Mouse (Mus musculus) liver, embryonic 14.5 days (tissue): ENCODE measurements at regions not wholly inside any gene's neighbourhood (a gene's known extent, or its start where the extent isn't known, plus 50 kb on each side); places are given as distances from the start of the nearest gene placed in this dataset.

Experiments
- ATAC-seq: fragments of 200-750 bp; cut with Nextera tagmentation; 2 replicates; pipeline ENCODE4 v1.8.0; 2017; ENCODE audit warnings: moderate number of reproducible peaks, mild to moderate bottlenecking, moderate library complexity; ENCODE audit not compliant: insufficient read depth
- DNase-seq, 3 experiments: peaks; one replicate each; pipeline ENCODE4 v3.0.0-alpha.2; 2012 to 2013; ENCODE audit warnings: low read depth in 3 of 3, low spot score in 3 of 3
- H3K27ac ChIP-seq: fragments of 300-500 bp; sonication (generic); 2 replicates; pipeline ENCODE4 v1.5.1; 2014; ENCODE audit warnings: moderate library complexity, mild to moderate bottlenecking, control low read depth, inconsistent platforms
- H3K27me3 ChIP-seq: fragments of 300-500 bp; sonication (generic); 2 replicates; pipeline ENCODE4 v1.6.1; 2014; ENCODE audit warnings: mild to moderate bottlenecking, low read length, moderate library complexity; ENCODE audit not compliant: control insufficient read depth, insufficient read depth
- H3K36me3 ChIP-seq: fragments of 300-500 bp; sonication (generic); replicated peaks from 2 replicates; pipeline ENCODE4 v1.6.1; 2014; ENCODE audit warnings: low read depth; ENCODE audit not compliant: control insufficient read depth, insufficient read depth
- H3K4me1 ChIP-seq, 2 experiments: fragments of 200-500 bp in 1 of 2; fragments of 300-500 bp in 1 of 2; sonication (generic) in 1 of 2; replicated peaks; 2 replicates each; pipeline ENCODE4 v1.6.1; 2012 to 2014; ENCODE audit warnings: antibody characterized with exemption in 1 of 2, inconsistent platforms in 1 of 2, low read length in 1 of 2; ENCODE audit not compliant: control insufficient read depth in 2 of 2, insufficient read depth in 2 of 2
- H3K4me2 ChIP-seq: fragments of 300-500 bp; sonication (generic); 2 replicates; pipeline ENCODE4 v1.6.1; 2014; ENCODE audit warnings: low read depth, mild to moderate bottlenecking, control low read depth, moderate library complexity
- H3K4me3 ChIP-seq, 2 experiments: fragments of 200-500 bp in 1 of 2; fragments of 300-500 bp in 1 of 2; sonication (generic) in 1 of 2; 2 replicates each; pipeline ENCODE4 v1.5.1; 2012 to 2014; ENCODE audit warnings: low read depth in 2 of 2, low read length in 2 of 2, mild to moderate bottlenecking in 2 of 2, control low read depth in 1 of 2, inconsistent platforms in 1 of 2, moderate library complexity in 1 of 2; ENCODE audit not compliant: insufficient read depth in 1 of 2
- H3K9ac ChIP-seq: fragments of 300-500 bp; sonication (generic); replicated peaks from 2 replicates; pipeline ENCODE4 v1.6.1; 2014; ENCODE audit warnings: mild to moderate bottlenecking, control low read depth, moderate library complexity
- H3K9me3 ChIP-seq: fragments of 300-500 bp; sonication (generic); 2 replicates; pipeline ENCODE4 v1.6.1; 2016; ENCODE audit warnings: low read length, mixed read lengths; ENCODE audit not compliant: control insufficient read depth
- CTCF ChIP-seq: IDR thresholded peaks from 2 replicates; pipeline ENCODE4 v1.5.1; 2016; ENCODE audit warnings: antibody characterized with exemption, low read depth, control low read depth
- EP300 ChIP-seq: IDR thresholded peaks from 2 replicates; pipeline ENCODE4 v1.6.1; 2016; ENCODE audit warnings: antibody characterized with exemption, low read depth
- WGBS: fragments of 180-500 bp; shearing (Covaris S2); extraction: QIAGEN DNeasy Blood & Tissue Kit; methylation state at CpG from one replicate; pipeline ENCODE4 v1.1.7; 2014; ENCODE audit not compliant: insufficient replicate concordance; 5-methylcytosine and 5-hydroxymethylcytosine counted together

- H3K36me3 ChIP-seq, result no peaks in the 10 kb centered on the region
- no peak overlapping the region for H3K4me2 ChIP-seq
- TF ChIP-seq CTCF (no peak), EP300 (no peak)
- DNase-seq (no peak), ATAC-seq (no peak)
- no peaks in the 10 kb centered on the region for H3K9me3 ChIP-seq
- no peak overlapping the region for H3K27ac ChIP-seq
- no peak overlapping the region for H3K9ac ChIP-seq
- H3K4me3 ChIP-seq, result no peak overlapping the region
- H3K4me1 ChIP-seq, result no peaks in the 10 kb centered on the region
- no peaks in the 10 kb centered on the region for H3K27me3 ChIP-seq
- WGBS, result 22% methylated on average over 1 of the region's 1 CpGs
These were observed 538.4 kb upstream of the Sema6d start for GRCm38 (mm10) chr2:123551249-123551850.

DNA sequence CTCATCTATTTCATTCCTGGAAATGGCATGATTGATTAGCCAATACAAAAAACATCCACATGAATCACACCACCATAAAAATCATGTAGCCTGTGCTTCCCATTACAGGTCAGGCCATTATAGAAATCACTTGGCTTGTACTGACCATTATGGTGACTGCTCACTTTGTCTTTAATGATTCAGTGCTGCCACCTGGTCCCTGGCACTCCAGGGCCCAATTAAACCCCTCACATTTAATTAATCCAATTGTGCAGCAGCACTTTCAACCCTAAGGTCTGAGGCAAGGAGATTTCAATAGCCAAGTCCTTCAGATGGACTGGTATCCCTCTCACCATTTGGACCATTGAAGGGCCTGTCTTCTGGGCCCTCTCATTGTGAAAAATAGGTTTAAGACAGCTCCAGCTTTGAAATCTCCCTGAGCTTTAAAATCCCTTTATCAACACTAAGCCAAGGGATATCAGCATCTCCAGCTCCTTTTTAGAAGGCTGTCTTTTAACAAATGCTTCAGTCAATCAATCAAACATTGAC, 531.6 kb upstream of the Sema6d start:
- H3K4me1 ChIP-seq, result no peaks in the 10 kb centered on the region
- H3K4me2 ChIP-seq, result no peak overlapping the region
- no peak overlapping the region for H3K9ac ChIP-seq
- H3K36me3 ChIP-seq, result no peaks in the 10 kb centered on the region
- no peaks in the 10 kb centered on the region for H3K27me3 ChIP-seq
- TF ChIP-seq EP300 (no peak), CTCF (no peak)
- no peak for ATAC-seq
- no peaks in the 10 kb centered on the region for H3K9me3 ChIP-seq
- no peak for DNase-seq
- no peak overlapping the region for H3K4me3 ChIP-seq
- H3K27ac ChIP-seq, result no peak overlapping the region
